ENCODE assay signal across 14 mouse cellular contexts in genomic region chr10:5867981-5868552, GRCm38 (mm10). TPM values are rescaled to one million over a fixed set of nuclear protein-coding genes. Genes with fewer than 3 reads are reported as not detected.
DNase-seq lines count a peak whose midpoint lies in the region; ATAC-seq and TF ChIP-seq lines count a peak whose summit lies in the region.
"Had no signal": no experiment of that assay in that cellular context is flagged by ENCODE, and none has a peak within 500 bp of the region (broad histone marks: within the 10 kb centered on the region; RNA-seq: fewer than 3 reads in every experiment).

No protein-coding gene starts in this region.

- H3K9me3 ChIP-seq in hindbrain, embryonic 13.5 days: no peaks in the 10 kb centered on the region
- no peaks in the 10 kb centered on the region for H3K9me3 ChIP-seq in hindbrain, embryonic 12.5 days (replicated peaks)
- H3K9me3 ChIP-seq in midbrain, postnatal 0 days (ENCODE audit: low read length): no peaks in the 10 kb centered on the region
- H3K9me3 ChIP-seq: embryonic facial prominence, embryonic 12.5 days had no signal

- 60% methylated on average over 11 of the region's 11 CpGs for WGBS in hindbrain, embryonic 13.5 days
- WGBS in hindbrain, embryonic 12.5 days: 79% methylated on average over 11 of the region's 11 CpGs
- 52% methylated on average over 11 of the region's 11 CpGs for WGBS in midbrain, postnatal 0 days

- no peak overlapping the region for H3K4me3 ChIP-seq in hindbrain, embryonic 13.5 days
- no peak overlapping the region for H3K4me3 ChIP-seq in hindbrain, embryonic 12.5 days
- no peak overlapping the region for H3K4me3 ChIP-seq in midbrain, postnatal 0 days (ENCODE audit: low read depth, low read length)
- H3K4me3 ChIP-seq: embryonic facial prominence, embryonic 12.5 days had no signal

- peak; percentile 53 for DNase-seq in adipocyte (ENCODE audit: low spot score)
- DNase-seq in fibroblast of lung, adult 2 months (ENCODE audit: low read depth): peak; percentile 54
- peak; percentile 79 for DNase-seq in midbrain, postnatal 0 days (ENCODE audit: low spot score)
- DNase-seq in spleen, adult 12 weeks (ENCODE audit: low spot score): no peak
- DNase-seq in T-cell, adult 2 months (ENCODE audit: low spot score): no peak
- no peak for DNase-seq in kidney, postnatal 36 days
- DNase-seq: adrenal gland, postnatal 36 days; heart, adult 11 months; kidney, adult 11 months; retina, postnatal 1 day had no signal

- no peaks in the 10 kb centered on the region for H3K36me3 ChIP-seq in hindbrain, embryonic 13.5 days
- H3K36me3 ChIP-seq in hindbrain, embryonic 12.5 days: no peaks in the 10 kb centered on the region
- H3K36me3 ChIP-seq in midbrain, postnatal 0 days (ENCODE audit: insufficient read depth, low read length): no peaks in the 10 kb centered on the region
- H3K36me3 ChIP-seq: embryonic facial prominence, embryonic 12.5 days had no signal

- H3K4me2 ChIP-seq in hindbrain, embryonic 13.5 days: no peak overlapping the region
- no peak overlapping the region for H3K4me2 ChIP-seq in hindbrain, embryonic 12.5 days (replicated peaks)
- peak overlapping the region; percentile 22 for H3K4me2 ChIP-seq in midbrain, postnatal 0 days (ENCODE audit: low read depth, low read length, poor library complexity, severe bottlenecking)
- H3K4me2 ChIP-seq: embryonic facial prominence, embryonic 12.5 days had no signal

- TF ChIP-seq CTCF in midbrain, postnatal 0 days (IDR thresholded peaks at IDR 0.05): no peak

- H3K27me3 ChIP-seq in hindbrain, embryonic 13.5 days: no peaks in the 10 kb centered on the region
- H3K27me3 ChIP-seq in hindbrain, embryonic 12.5 days: no peaks in the 10 kb centered on the region
- no peaks in the 10 kb centered on the region for H3K27me3 ChIP-seq in midbrain, postnatal 0 days (ENCODE audit: insufficient read depth, low read length)
- H3K27me3 ChIP-seq: embryonic facial prominence, embryonic 12.5 days had no signal

- H3K27ac ChIP-seq in hindbrain, embryonic 13.5 days: peak overlapping the region; percentile 58
- H3K27ac ChIP-seq in hindbrain, embryonic 12.5 days: no peak overlapping the region
- H3K27ac ChIP-seq in midbrain, postnatal 0 days (ENCODE audit: low read depth, low read length): peak overlapping the region; percentile 43; the same call in 1 of the 2 replicates
- H3K27ac ChIP-seq: embryonic facial prominence, embryonic 12.5 days had no signal

- ATAC-seq in hindbrain, embryonic 13.5 days (ENCODE audit: low FRiP score): no peak
- no peak for ATAC-seq in hindbrain, embryonic 12.5 days (ENCODE audit: low FRiP score)
- peak; percentile 77; the same call in 1 of the 2 replicates for ATAC-seq in midbrain, postnatal 0 days (ENCODE audit: low FRiP score)

- peaks cover 16% of the 10 kb centered on the region for H3K4me1 ChIP-seq in hindbrain, embryonic 13.5 days (replicated peaks)
- H3K4me1 ChIP-seq in hindbrain, embryonic 12.5 days: no peaks in the 10 kb centered on the region
- no peaks in the 10 kb centered on the region for H3K4me1 ChIP-seq in midbrain, postnatal 0 days (ENCODE audit: insufficient read depth, low read length)
- H3K4me1 ChIP-seq: embryonic facial prominence, embryonic 12.5 days had no signal

- no peak overlapping the region for H3K9ac ChIP-seq in hindbrain, embryonic 13.5 days
- no peak overlapping the region for H3K9ac ChIP-seq in hindbrain, embryonic 12.5 days
- H3K9ac ChIP-seq in midbrain, postnatal 0 days (replicated peaks; ENCODE audit: low read length, poor library complexity, severe bottlenecking): no peak overlapping the region
- H3K9ac ChIP-seq: embryonic facial prominence, embryonic 12.5 days had no signal

RNA-seq across cellular contexts. Expression of gene Mtrf1l, which starts 44.4 kb away (rescaled TPM):
- polyA plus RNA-seq in hindbrain, embryonic 13.5 days (2015; fragmentation: Nextera tagmentation; extraction: Ambion mirVana): 11.5 and 12.6 TPM in 2 replicates
- 11.6 and 12.5 TPM in 2 replicates for polyA plus RNA-seq in hindbrain, embryonic 12.5 days (2016; fragmentation: Nextera tagmentation; extraction: Ambion mirVana)
- 8.9 and 12.6 TPM in 2 replicates for total RNA-seq in midbrain, postnatal 0 days (2014; rRNA removed)
- 5.2 and 5.4 TPM in 2 replicates for polyA plus RNA-seq in midbrain, postnatal 0 days (2015; fragmentation: Nextera tagmentation; extraction: Ambion mirVana)

RNA-seq across cellular contexts. Expression of gene Rgs17, which starts 54.1 kb away (rescaled TPM):
- 14.7 and 15.9 TPM in 2 replicates for polyA plus RNA-seq in hindbrain, embryonic 13.5 days (2015; fragmentation: Nextera tagmentation; extraction: Ambion mirVana)
- 4.8 and 5.3 TPM in 2 replicates for polyA plus RNA-seq in hindbrain, embryonic 12.5 days (2016; fragmentation: Nextera tagmentation; extraction: Ambion mirVana)
- total RNA-seq in midbrain, postnatal 0 days (2014; rRNA removed): 45.9 and 52.2 TPM in 2 replicates
- 58.8 and 59.7 TPM in 2 replicates for polyA plus RNA-seq in midbrain, postnatal 0 days (2015; fragmentation: Nextera tagmentation; extraction: Ambion mirVana)
- polyA plus RNA-seq: liver, adult 2 months had no signal

Comparison
In these comparisons a context has a peak if more than half of its experiments do, and no peak if none do; other contexts are left out.
1. DNase-seq: peak in adipocyte (single experiment), fibroblast of lung, adult 2 months (single experiment) and midbrain, postnatal 0 days (single experiment); none in spleen, adult 12 weeks (single experiment), T-cell, adult 2 months (single experiment) and kidney, postnatal 36 days (0 of 2).